Mouse (Mus musculus): ENCODE data around the gene Hdhd5. TPM values are rescaled to one million over a fixed set of nuclear protein-coding genes. Genes with fewer than 3 reads are reported as not detected.
A peak's percentile ranks its signal among the peaks of the same experiment; 100 is the strongest.

The Hdhd5 gene
- polyA plus RNA-seq, 1 experiment: 10.5 TPM

DNA sequence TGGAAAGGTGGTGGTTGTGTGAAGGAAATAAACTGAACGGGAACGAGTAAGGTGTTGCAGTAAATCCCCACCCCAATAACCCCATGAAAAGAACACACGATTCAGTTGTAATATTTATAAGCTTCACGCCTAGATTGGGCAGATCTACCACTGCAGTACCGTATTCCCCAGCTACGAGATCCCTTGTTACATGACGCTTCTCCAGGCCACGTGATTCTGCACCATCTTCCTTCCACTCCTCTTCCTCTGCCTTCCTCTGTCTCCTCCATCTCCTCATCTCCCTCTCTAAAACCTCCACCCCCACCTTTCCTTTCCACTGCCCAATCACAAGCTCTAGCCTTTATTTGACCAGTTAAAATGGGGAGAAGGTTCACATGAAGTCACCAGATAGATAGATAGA is 25.5 kb upstream of the Hdhd5 start:
- no peaks in the 10 kb centered on the region for H3K4me1 ChIP-seq (ENCODE audit: control insufficient read depth, insufficient read depth, low read length)
- H3K27ac ChIP-seq (ENCODE audit: insufficient read depth, low read depth, low read length): no peak overlapping the region
- no peak overlapping the region for H3K4me3 ChIP-seq (ENCODE audit: insufficient read depth, low read length)
- no peak for TF ChIP-seq CTCF (IDR thresholded peaks at IDR 0.05; ENCODE audit: low read depth, low read length)

DNA sequence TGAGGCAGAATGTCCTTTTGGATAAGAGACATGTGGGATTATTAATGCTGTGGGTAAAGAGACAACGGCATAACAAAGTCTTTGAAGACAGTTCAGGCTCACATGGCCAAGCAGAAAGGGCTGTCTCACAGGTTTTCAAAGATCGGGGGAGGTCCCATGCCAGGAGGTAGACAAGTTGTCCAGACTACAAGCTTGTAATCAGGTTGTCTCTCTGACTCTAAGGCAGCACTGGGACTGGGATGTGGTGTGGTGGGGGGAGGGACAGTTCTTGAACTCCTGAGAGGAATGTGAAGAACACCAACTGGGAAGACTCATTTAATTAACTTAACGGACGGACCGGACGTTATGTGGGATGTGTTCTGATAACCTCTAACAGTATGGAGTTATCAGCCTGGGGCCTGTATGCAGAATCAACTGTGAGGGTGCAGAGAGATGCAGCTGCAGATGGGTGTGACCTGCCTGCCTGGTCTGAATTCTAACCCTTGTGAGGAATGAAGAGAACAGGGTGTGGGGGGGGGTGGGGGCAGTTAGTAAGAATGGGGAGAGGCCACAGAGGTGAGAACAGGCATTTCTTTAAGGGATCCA is 25.0 kb upstream of the Hdhd5 start:
- H3K27ac ChIP-seq (ENCODE audit: insufficient read depth, low read depth, low read length): no peak overlapping the region
- TF ChIP-seq CTCF (IDR thresholded peaks at IDR 0.05; ENCODE audit: low read depth, low read length) (no peak), POLR2A (IDR thresholded peaks at IDR 0.05; ENCODE audit: borderline replicate concordance, low read depth, low read length) (no peak)
- no peaks in the 10 kb centered on the region for H3K4me1 ChIP-seq (ENCODE audit: control insufficient read depth, insufficient read depth, low read length)
- no peak overlapping the region for H3K4me3 ChIP-seq (ENCODE audit: insufficient read depth, low read length)

DNA sequence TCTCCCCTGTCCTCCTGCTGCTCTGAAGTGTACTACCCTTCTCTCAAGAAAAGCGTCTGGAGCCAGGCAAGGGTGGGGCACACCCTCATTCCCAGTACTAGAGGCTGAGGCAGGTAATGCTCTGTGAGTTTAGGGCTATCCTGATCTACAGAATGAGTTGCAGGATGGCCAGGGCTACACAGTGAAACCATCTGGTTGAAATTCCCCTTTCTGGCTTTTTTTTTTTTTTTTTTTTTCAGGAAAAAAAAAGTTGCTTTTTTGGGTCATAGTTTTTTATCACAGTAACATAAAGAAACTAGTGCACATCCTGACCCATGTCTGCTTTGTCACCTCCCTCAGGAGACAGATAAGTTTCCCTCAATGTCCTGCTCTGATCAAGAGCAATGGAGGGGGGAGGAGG is 24.0 kb upstream of the Hdhd5 start:
- TF ChIP-seq CTCF (IDR thresholded peaks at IDR 0.05; ENCODE audit: low read depth, low read length) (no peak), POLR2A (IDR thresholded peaks at IDR 0.05; ENCODE audit: borderline replicate concordance, low read depth, low read length) (no peak)
- Histone ChIP-seq H3K27ac (ENCODE audit: insufficient read depth, low read depth, low read length) (no peak overlapping the region), H3K4me1 (ENCODE audit: control insufficient read depth, insufficient read depth, low read length) (no peaks in the 10 kb centered on the region), H3K4me3 (ENCODE audit: insufficient read depth, low read length) (no peak overlapping the region)

DNA sequence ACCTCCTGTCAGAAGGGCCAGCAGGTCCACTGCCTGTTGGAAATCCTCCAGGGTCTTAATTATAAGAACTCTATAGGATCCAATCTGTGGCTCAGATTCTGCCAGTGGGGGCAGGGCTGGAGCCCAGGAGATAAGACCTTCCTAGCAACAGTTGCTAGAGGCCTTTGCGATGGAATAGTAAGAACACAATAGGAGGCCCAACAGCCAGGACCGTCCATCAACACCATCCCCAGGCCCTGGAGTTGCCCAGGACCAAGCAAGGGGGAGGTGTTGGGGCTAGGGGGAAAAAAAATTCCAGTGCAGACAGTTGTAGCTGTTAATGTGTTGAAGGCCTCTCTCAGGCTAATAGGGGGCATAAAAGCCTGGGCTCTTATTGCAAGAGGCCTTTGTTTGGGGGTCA is 19.1 kb upstream of the Hdhd5 start:
- H3K4me1 ChIP-seq (ENCODE audit: control insufficient read depth, insufficient read depth, low read length): no peaks in the 10 kb centered on the region
- H3K4me3 ChIP-seq (ENCODE audit: insufficient read depth, low read length): no peak overlapping the region
- H3K27ac ChIP-seq (ENCODE audit: insufficient read depth, low read depth, low read length): no peak overlapping the region
- TF ChIP-seq CTCF (IDR thresholded peaks at IDR 0.05; ENCODE audit: low read depth, low read length): no peak
- TF ChIP-seq POLR2A (IDR thresholded peaks at IDR 0.05; ENCODE audit: borderline replicate concordance, low read depth, low read length): no peak

DNA sequence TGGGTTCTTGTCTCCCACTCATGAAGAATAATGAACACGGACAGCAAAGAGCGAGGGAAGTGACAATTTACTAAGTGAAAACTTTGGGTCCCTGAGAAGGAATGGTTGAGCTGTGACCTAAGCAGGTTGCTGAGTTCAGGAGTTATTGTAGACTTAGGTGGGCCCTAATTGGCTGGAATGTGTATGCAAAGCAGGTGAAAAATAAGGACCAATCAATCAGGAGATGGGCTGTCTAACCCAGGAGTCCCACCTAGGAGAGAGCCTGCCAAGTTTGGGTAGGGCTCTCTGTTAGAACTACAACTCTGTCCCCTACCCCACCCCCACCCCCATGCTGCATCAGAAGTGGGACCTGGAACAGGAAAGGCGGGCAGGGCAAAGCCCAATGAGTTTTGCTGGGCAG is 17.5 kb upstream of the Hdhd5 start:
- Histone ChIP-seq H3K4me1 (ENCODE audit: control insufficient read depth, insufficient read depth, low read length) (no peaks in the 10 kb centered on the region), H3K4me3 (ENCODE audit: insufficient read depth, low read length) (no peak overlapping the region), H3K27ac (ENCODE audit: insufficient read depth, low read depth, low read length) (no peak overlapping the region)
- TF ChIP-seq POLR2A (IDR thresholded peaks at IDR 0.05; ENCODE audit: borderline replicate concordance, low read depth, low read length) (no peak), CTCF (IDR thresholded peaks at IDR 0.05; ENCODE audit: low read depth, low read length) (no peak)

DNA sequence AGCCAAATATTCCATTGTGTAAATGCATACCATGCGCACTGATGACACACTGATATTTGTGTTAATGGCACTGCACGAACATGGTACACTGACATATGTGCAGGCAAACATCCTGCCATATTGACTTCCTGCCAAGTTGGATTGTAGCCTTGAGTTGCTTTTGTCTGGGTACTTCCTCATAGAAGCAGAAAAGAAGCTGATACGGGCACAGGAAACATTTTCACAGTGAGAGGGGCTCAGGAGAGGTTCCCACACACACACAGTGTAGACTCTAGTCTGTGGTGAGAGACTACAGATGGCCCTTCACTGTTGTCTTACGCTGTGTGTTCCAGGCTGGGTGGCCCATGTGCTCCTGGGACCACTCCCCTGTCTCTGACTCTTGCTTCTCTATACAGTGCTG is 15.9 kb upstream of the Hdhd5 start:
- Histone ChIP-seq H3K4me1 (ENCODE audit: control insufficient read depth, insufficient read depth, low read length) (no peaks in the 10 kb centered on the region), H3K27ac (ENCODE audit: insufficient read depth, low read depth, low read length) (no peak overlapping the region), H3K4me3 (ENCODE audit: insufficient read depth, low read length) (no peak overlapping the region)
- TF ChIP-seq CTCF (IDR thresholded peaks at IDR 0.05; ENCODE audit: low read depth, low read length): no peak
- no peak for TF ChIP-seq POLR2A (IDR thresholded peaks at IDR 0.05; ENCODE audit: borderline replicate concordance, low read depth, low read length)

DNA sequence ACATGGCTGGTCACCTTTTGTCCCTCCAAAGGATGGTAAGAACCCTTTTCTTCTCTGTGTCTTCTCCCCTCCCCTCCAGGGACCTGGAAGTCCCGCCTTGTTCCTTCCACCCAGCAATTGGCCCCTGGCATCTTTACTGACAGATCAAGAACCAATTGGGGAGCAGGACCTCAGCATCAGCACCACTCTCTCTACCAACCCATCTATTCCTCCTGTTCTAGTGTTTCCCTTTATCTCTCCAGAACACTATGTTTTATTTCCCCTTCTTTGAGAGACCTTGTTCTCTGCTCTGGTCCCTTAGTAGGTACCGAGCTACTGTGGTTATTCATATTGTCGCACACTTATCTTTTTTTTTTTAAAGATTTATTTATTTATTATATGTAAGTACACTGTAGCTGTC is 15.2 kb upstream of the Hdhd5 start:
- H3K4me1 ChIP-seq (ENCODE audit: control insufficient read depth, insufficient read depth, low read length): no peaks in the 10 kb centered on the region
- TF ChIP-seq POLR2A (IDR thresholded peaks at IDR 0.05; ENCODE audit: borderline replicate concordance, low read depth, low read length) (no peak), CTCF (IDR thresholded peaks at IDR 0.05; ENCODE audit: low read depth, low read length) (no peak)
- no peak overlapping the region for H3K4me3 ChIP-seq (ENCODE audit: insufficient read depth, low read length)
- H3K27ac ChIP-seq (ENCODE audit: insufficient read depth, low read depth, low read length): no peak overlapping the region

DNA sequence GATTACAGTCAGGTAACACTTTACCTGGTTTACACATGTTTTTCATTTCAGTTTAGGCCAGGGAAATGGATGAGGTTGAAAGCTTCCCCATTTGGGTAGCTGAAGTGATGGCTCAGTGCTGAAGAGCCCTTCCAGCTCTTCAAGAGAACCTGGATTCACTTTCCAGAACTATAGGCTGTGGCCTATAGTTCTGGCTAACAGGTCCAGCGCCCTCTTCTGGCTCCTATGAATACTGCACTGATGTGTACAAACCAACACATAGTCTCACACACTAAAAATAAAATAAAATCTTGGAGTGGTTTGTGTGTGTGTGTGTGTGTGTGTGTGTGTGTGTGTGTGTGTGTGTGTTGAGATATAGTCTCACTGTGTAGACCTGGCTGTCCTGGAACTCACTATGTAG is 10.9 kb upstream of the Hdhd5 start:
- Histone ChIP-seq H3K4me3 (ENCODE audit: insufficient read depth, low read length) (no peak overlapping the region), H3K4me1 (ENCODE audit: control insufficient read depth, insufficient read depth, low read length) (peaks cover 7% of the 10 kb centered on the region), H3K27ac (ENCODE audit: insufficient read depth, low read depth, low read length) (no peak overlapping the region)
- no peak for TF ChIP-seq POLR2A (IDR thresholded peaks at IDR 0.05; ENCODE audit: borderline replicate concordance, low read depth, low read length)
- TF ChIP-seq CTCF (IDR thresholded peaks at IDR 0.05; ENCODE audit: low read depth, low read length): peak; percentile 28; the same call in 1 of the 2 replicates

DNA sequence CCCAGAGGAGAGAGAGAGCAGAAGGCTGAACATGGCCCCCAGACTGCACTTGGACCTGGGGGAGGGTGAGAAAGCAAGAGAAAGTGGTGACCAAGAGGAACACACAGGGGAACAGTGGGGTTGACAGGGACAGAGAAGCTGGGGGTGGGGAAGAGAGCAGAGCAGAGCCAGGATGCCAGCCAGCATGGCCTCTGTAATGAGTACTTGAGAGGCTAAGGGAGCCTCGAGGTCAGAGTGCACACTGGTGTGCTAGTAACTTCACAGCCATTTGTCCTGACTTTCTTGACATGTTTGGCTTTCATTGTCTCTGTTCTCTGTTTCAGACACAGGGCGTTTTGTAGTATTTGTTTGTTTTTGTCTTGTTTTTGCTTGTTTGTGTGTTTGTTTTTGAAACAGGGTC is 10.3 kb upstream of the Hdhd5 start:
- no peak overlapping the region for H3K4me3 ChIP-seq (ENCODE audit: insufficient read depth, low read length)
- H3K27ac ChIP-seq (ENCODE audit: insufficient read depth, low read depth, low read length): no peak overlapping the region
- H3K4me1 ChIP-seq (ENCODE audit: control insufficient read depth, insufficient read depth, low read length): peaks cover 7% of the 10 kb centered on the region
- TF ChIP-seq CTCF (IDR thresholded peaks at IDR 0.05; ENCODE audit: low read depth, low read length): no peak
- no peak for TF ChIP-seq POLR2A (IDR thresholded peaks at IDR 0.05; ENCODE audit: borderline replicate concordance, low read depth, low read length)

DNA sequence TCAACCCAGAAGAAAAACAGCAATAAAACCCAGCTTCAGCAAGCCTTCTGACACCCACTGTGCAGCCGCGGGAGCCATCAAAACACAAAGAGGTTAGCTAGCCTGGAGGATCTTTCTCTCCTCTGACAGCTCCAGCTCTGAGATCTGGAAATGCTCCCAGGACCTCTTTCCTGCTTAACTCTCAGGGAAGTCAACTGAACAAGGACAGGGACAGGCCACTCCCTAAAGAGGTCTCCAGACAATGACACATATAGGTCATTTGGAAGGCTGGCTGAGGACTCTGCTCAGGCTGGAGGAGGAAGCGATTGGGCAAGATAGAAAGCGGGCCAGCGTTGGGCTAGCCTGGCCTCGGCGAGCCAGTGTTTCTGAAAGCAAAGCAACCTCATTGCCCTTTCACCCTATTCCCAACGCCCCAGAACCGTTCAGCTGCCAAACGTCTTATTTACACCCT is 8.7 kb upstream of the Hdhd5 start:
- H3K4me1 ChIP-seq (ENCODE audit: control insufficient read depth, insufficient read depth, low read length): peaks cover 7% of the 10 kb centered on the region
- H3K4me3 ChIP-seq (ENCODE audit: insufficient read depth, low read length): no peak overlapping the region
- TF ChIP-seq CTCF (IDR thresholded peaks at IDR 0.05; ENCODE audit: low read depth, low read length) (no peak), POLR2A (IDR thresholded peaks at IDR 0.05; ENCODE audit: borderline replicate concordance, low read depth, low read length) (no peak)
- H3K27ac ChIP-seq (ENCODE audit: insufficient read depth, low read depth, low read length): no peak overlapping the region
